Mouse (Mus musculus) MEL (cell line): ENCODE data around the gene Ankar.

Source experiments
- CHD2 ChIP-seq: IDR thresholded peaks from 2 replicates; pipeline ENCODE4 v1.6.1; 2011; ENCODE audit warnings: low read length, improper control_type of control experiment
- CTCF ChIP-seq, 3 experiments: IDR thresholded peaks in 2 of 3; conservative IDR thresholded peaks in 1 of 3; 2 replicates each; pipeline ENCODE4 v1.5.1; 2011 to 2012; ENCODE audit warnings: low read length in 3 of 3, low read depth in 2 of 3, mild to moderate bottlenecking in 2 of 3, improper control_type of control experiment in 1 of 3, inconsistent platforms in 1 of 3, mixed read lengths in 1 of 3, moderate library complexity in 1 of 3; ENCODE audit not compliant: control insufficient read depth in 1 of 3, insufficient read depth in 1 of 3, poor library complexity in 1 of 3, severe bottlenecking in 1 of 3
- E2F4 ChIP-seq: IDR thresholded peaks from 2 replicates; pipeline ENCODE4 v1.6.1; 2011; ENCODE audit warnings: low read depth, low read length, improper control_type of control experiment, borderline replicate concordance
- EP300 ChIP-seq, 2 experiments: IDR thresholded peaks; 2 replicates each; pipeline ENCODE4 v1.6.1; 2011; ENCODE audit warnings: improper control_type of control experiment in 2 of 2, low read length in 2 of 2, low read depth in 1 of 2, mild to moderate bottlenecking in 1 of 2
- MAZ ChIP-seq: IDR thresholded peaks from 2 replicates; pipeline ENCODE4 v1.6.1; 2012; ENCODE audit warnings: low read depth, mild to moderate bottlenecking, inconsistent platforms, low read length, improper control_type of control experiment
- MYC ChIP-seq: IDR thresholded peaks from 2 replicates; pipeline ENCODE4 v1.6.1; 2011; ENCODE audit warnings: low read depth, mild to moderate bottlenecking, low read length, improper control_type of control experiment, moderate library complexity
- POLR2A ChIP-seq, 2 experiments: IDR thresholded peaks; 2 replicates each; pipeline ENCODE4 v1.6.1; 2011 to 2012; ENCODE audit warnings: low read length in 2 of 2, mild to moderate bottlenecking in 2 of 2, control low read depth in 1 of 2, improper control_type of control experiment in 1 of 2, low read depth in 1 of 2, moderate library complexity in 1 of 2; ENCODE audit not compliant: control insufficient read depth in 1 of 2, insufficient read depth in 1 of 2, poor library complexity in 1 of 2
- SMC3 ChIP-seq: IDR thresholded peaks from 2 replicates; pipeline ENCODE4 v1.6.1; 2011; ENCODE audit warnings: low read depth, low read length, improper control_type of control experiment

DNA sequence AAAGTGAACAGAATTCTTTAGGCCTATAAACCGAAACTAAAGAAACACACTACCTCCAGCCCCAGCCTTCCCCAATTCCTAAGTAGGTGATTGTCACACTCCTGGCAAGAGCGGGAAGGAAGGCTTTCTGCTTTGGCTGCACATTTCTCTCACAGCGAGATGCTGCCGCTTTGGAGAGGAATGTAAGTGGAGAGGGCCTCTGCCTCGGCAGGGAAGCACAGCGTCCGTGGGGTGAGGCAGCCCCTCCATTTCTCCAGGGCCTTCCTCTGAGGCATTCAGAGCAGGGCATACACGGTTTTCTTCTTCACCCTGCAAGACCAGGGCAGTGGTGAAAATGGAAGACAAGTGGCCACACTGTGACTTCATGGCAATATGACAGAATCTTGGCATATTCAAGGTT is 22.3 kb upstream of the Ankar start:
- TF ChIP-seq MAZ = no peak
- no peak for TF ChIP-seq POLR2A (IDR thresholded peaks at IDR 0.05; ENCODE audit: control insufficient read depth in 1 of 2, insufficient read depth in 1 of 2, low read depth in 1 of 2, low read length in 2 of 2, poor library complexity in 1 of 2)
- TF ChIP-seq CTCF (IDR thresholded peaks at IDR 0.05 in 2 of 3, conservative IDR thresholded peaks at IDR 0.05 in 1 of 3; ENCODE audit: control insufficient read depth in 1 of 3, insufficient read depth in 1 of 3, low read depth in 2 of 3, low read length in 3 of 3, poor library complexity in 1 of 3, severe bottlenecking in 1 of 3) = no peak
- no peak for TF ChIP-seq MYC
- no peak for TF ChIP-seq E2F4
- no peak for TF ChIP-seq SMC3
- no peak for TF ChIP-seq CHD2
- TF ChIP-seq EP300 (IDR thresholded peaks at IDR 0.05; ENCODE audit: low read depth in 1 of 2, low read length in 2 of 2) = no peak
